In the genomic region with DNA sequence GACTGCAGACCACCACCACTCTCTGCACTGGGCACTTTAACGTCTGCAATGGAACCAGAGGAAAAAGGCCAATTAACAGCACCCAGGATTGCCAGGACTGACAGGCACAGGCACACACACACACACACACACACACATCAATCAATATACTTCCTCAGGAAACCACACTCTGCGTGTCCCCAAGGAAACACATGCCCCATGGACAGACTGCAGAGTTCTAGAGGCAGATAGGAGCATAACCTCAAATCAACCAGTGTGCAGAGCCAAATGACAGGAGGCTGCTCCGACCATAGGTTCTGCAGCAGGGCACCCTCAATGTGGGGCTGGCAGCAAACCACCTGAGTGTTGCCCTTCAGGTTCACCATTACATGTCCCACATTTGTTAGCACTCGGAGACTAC, we compare ENCODE assay signal across 21 mouse cellular contexts.
"Had no signal": no experiment of that assay in that cellular context is flagged by ENCODE, and none has a peak within 500 bp of the region (broad histone marks: within the 10 kb centered on the region; RNA-seq: fewer than 3 reads in every experiment).

No protein-coding gene starts in this region.

- H3K4me2 ChIP-seq: limb, embryonic 13.5 days; liver, embryonic 12.5 days; liver, embryonic 15.5 days; lung, embryonic 15.5 days; midbrain, embryonic 12.5 days; midbrain, embryonic 15.5 days; neural tube, embryonic 12.5 days; neural tube, embryonic 15.5 days; stomach, embryonic 15.5 days had no signal

- H3K9me3 ChIP-seq: limb, embryonic 10.5 days; limb, embryonic 13.5 days; liver, embryonic 12.5 days; liver, embryonic 15.5 days; lung, embryonic 15.5 days; midbrain, embryonic 12.5 days; midbrain, embryonic 15.5 days; neural tube, embryonic 12.5 days; neural tube, embryonic 15.5 days; stomach, embryonic 15.5 days had no signal

- H3K4me1 ChIP-seq: limb, embryonic 13.5 days; liver, embryonic 12.5 days; liver, embryonic 15.5 days; lung, embryonic 15.5 days; stomach, embryonic 15.5 days had no signal

- ATAC-seq: liver, embryonic 12.5 days; midbrain, embryonic 15.5 days had no signal

- H3K9ac ChIP-seq: limb, embryonic 13.5 days; liver, embryonic 12.5 days; liver, embryonic 15.5 days; lung, embryonic 15.5 days; midbrain, embryonic 12.5 days; midbrain, embryonic 15.5 days; neural tube, embryonic 12.5 days; neural tube, embryonic 15.5 days; stomach, embryonic 15.5 days had no signal

- H3K4me3 ChIP-seq: layer of hippocampus, adult 2 months; limb, embryonic 10.5 days; limb, embryonic 13.5 days; liver, embryonic 12.5 days; liver, embryonic 15.5 days; lung, embryonic 15.5 days; midbrain, embryonic 12.5 days; midbrain, embryonic 15.5 days; neural tube, embryonic 12.5 days; neural tube, embryonic 15.5 days; stomach, embryonic 15.5 days had no signal

- DNase-seq: kidney, adult 2 months; layer of hippocampus, adult 9-11 months; liver; lung, adult 18-20 months; lung, postnatal 10 days; lung, postnatal 36 days; right cerebral cortex, postnatal 25 days; spleen, adult 18-20 months; thymus, postnatal 25 days had no signal

- H3K27ac ChIP-seq: kidney, postnatal 0 days; layer of hippocampus, adult 2 months; limb, embryonic 10.5 days; limb, embryonic 13.5 days; liver, embryonic 12.5 days; liver, embryonic 15.5 days; lung, embryonic 15.5 days; midbrain, embryonic 12.5 days; midbrain, embryonic 15.5 days; neural tube, embryonic 12.5 days; neural tube, embryonic 15.5 days; stomach, embryonic 15.5 days had no signal

- H3K36me3 ChIP-seq: liver, embryonic 12.5 days; liver, embryonic 15.5 days; lung, embryonic 15.5 days; midbrain, embryonic 12.5 days; midbrain, embryonic 15.5 days; stomach, embryonic 15.5 days had no signal

- H3K27me3 ChIP-seq: limb, embryonic 13.5 days; liver, embryonic 12.5 days; liver, embryonic 15.5 days; lung, embryonic 15.5 days; midbrain, embryonic 12.5 days; midbrain, embryonic 15.5 days; neural tube, embryonic 12.5 days; neural tube, embryonic 15.5 days; stomach, embryonic 15.5 days had no signal
